Mouse (Mus musculus): ENCODE measurements at regions not wholly inside any gene's neighbourhood (a gene's known extent, or its start where the extent isn't known, plus 50 kb on each side); places are given as distances from the start of the nearest gene placed in this dataset.

DNA sequence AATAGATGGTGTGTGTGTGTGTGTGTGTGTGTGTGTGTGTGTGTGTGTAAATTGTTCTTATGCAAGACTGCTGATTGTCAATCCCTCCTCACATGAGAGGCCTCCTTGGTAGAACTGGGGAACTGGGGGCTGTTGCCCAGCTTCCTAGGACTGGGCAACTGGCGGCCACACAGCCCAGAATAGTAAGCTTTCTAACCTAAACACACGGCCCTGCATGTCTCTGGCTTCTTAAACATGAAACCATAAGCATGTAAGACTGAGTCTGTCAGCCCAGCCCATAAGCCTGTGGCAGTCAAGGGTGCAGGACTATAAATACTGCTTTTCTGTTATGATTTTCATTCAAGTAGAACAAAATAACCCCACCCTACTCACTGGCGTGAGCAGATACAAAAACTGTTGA, 60.7 kb downstream of the Ifng start:
- TF ChIP-seq POLR2A (IDR thresholded peaks at IDR 0.05; ENCODE audit: low read depth, low read length): no peak
- no peak for TF ChIP-seq MAX (IDR thresholded peaks at IDR 0.05; ENCODE audit: low read length)
- TF ChIP-seq CTCF (conservative IDR thresholded peaks at IDR 0.05 in 1 of 2, IDR thresholded peaks at IDR 0.05 in 1 of 2; ENCODE audit: low read depth in 2 of 2, low read length in 2 of 2): no peak
- no peak for TF ChIP-seq MEF2A (IDR thresholded peaks at IDR 0.05; ENCODE audit: borderline replicate concordance, low read depth, low read length)
- no peak for TF ChIP-seq USF1 (IDR thresholded peaks at IDR 0.05; ENCODE audit: low read depth, low read length)
- no peak for TF ChIP-seq KAT2A (IDR thresholded peaks at IDR 0.05; ENCODE audit: insufficient replicate concordance, low read length)
- TF ChIP-seq POLR2AphosphoS2 (IDR thresholded peaks at IDR 0.05; ENCODE audit: low read depth, low read length): no peak
- no peak for TF ChIP-seq MYC (IDR thresholded peaks at IDR 0.05; ENCODE audit: low read depth, low read length)
- no peak for TF ChIP-seq NRF1 (IDR thresholded peaks at IDR 0.05; ENCODE audit: low read depth, low read length)
- no peak for TF ChIP-seq EP300 (IDR thresholded peaks at IDR 0.05; ENCODE audit: low read length)
